Mouse (Mus musculus) liver, embryonic 12.5 days (tissue): ENCODE data around the gene Gdap2. TPM values are rescaled to one million over a fixed set of nuclear protein-coding genes. Genes with fewer than 3 reads are reported as not detected.
A peak's percentile ranks its signal among the peaks of the same experiment; 100 is the strongest.

Experiments
- ATAC-seq: fragments of 200-750 bp; cut with Nextera tagmentation; 2 replicates; pipeline ENCODE4 v1.8.0; 2017; ENCODE audit warnings: moderate number of reproducible peaks, mild to moderate bottlenecking, moderate library complexity
- H3K27ac ChIP-seq: fragments of 300-500 bp; sonication (generic); 2 replicates; pipeline ENCODE4 v1.5.1; 2016; ENCODE audit warnings: mild to moderate bottlenecking
- H3K27me3 ChIP-seq: fragments of 300-500 bp; sonication (generic); replicated peaks from 2 replicates; pipeline ENCODE4 v1.6.1; 2016; ENCODE audit warnings: mild to moderate bottlenecking, moderate library complexity
- H3K36me3 ChIP-seq: fragments of 300-500 bp; sonication (generic); 2 replicates; pipeline ENCODE4 v1.6.1; 2016; ENCODE audit warnings: mild to moderate bottlenecking, moderate library complexity
- H3K4me1 ChIP-seq: fragments of 300-500 bp; sonication (generic); 2 replicates; pipeline ENCODE4 v1.6.1; 2016
- H3K4me2 ChIP-seq: fragments of 300-500 bp; sonication (generic); 2 replicates; pipeline ENCODE4 v1.6.1; 2016; ENCODE audit warnings: mild to moderate bottlenecking, moderate library complexity
- H3K4me3 ChIP-seq: fragments of 300-500 bp; sonication (generic); 2 replicates; pipeline ENCODE4 v1.5.1; 2016; ENCODE audit warnings: mild to moderate bottlenecking, moderate library complexity
- H3K9ac ChIP-seq: fragments of 300-500 bp; sonication (generic); 2 replicates; pipeline ENCODE4 v1.6.1; 2016; ENCODE audit warnings: mild to moderate bottlenecking, moderate library complexity
- H3K9me3 ChIP-seq: fragments of 300-500 bp; sonication (generic); replicated peaks from 2 replicates; pipeline ENCODE4 v1.6.1; 2016; ENCODE audit warnings: mild to moderate bottlenecking, moderate library complexity
- WGBS: fragments of 180-500 bp; shearing (Covaris S2); methylation state at CpG from one replicate; pipeline ENCODE4 v1.1.7; 2016; ENCODE audit not compliant: insufficient replicate concordance; 5-methylcytosine and 5-hydroxymethylcytosine counted together
- polyA plus RNA-seq: library from polyadenylated mRNA; unstranded; fragments of >200 nt; fragmentation: Nextera tagmentation; extraction: Ambion mirVana; gene quantifications from 2 replicates; pipeline ENCODE4 v1.2.1, GENCODE M21; 2016

The Gdap2 gene
- 20.6 and 22.0 TPM in 2 replicates for polyA plus RNA-seq

GRCm38 (mm10) chr3:100162315-100163105, at the start of gene Gdap2, which contains the start of gene Wdr3:
Gdap2 (plus strand) TSS chr3:100162381.
Wdr3 (minus strand) TSS chr3:100162407.
- peak within 1 kb of the TSS; percentile 95 for H3K27ac ChIP-seq
- peaks cover 35% of the 10 kb centered on the region for H3K4me1 ChIP-seq
- H3K36me3 ChIP-seq = peaks cover 41% of the 10 kb centered on the region
- H3K9me3 ChIP-seq = no peaks in the 10 kb centered on the region
- ATAC-seq = peak; percentile 97
- no peaks in the 10 kb centered on the region for H3K27me3 ChIP-seq
- under 1% methylated on average over 55 of the region's 55 CpGs for WGBS
- peak within 1 kb of the TSS; percentile 89 for H3K4me3 ChIP-seq
- H3K4me2 ChIP-seq = peak within 1 kb of the TSS; percentile 81
- H3K9ac ChIP-seq = peak within 1 kb of the TSS; percentile 85

GRCm38 (mm10) chr3:100118681-100119080, 43.5 kb upstream of the Gdap2 start:
- WGBS = 65% methylated on average over 2 of the region's 2 CpGs
- Histone ChIP-seq H3K4me2 (no peak overlapping the region), H3K9me3 (no peaks in the 10 kb centered on the region), H3K36me3 (no peaks in the 10 kb centered on the region), H3K27ac (no peak overlapping the region), H3K9ac (no peak overlapping the region), H3K4me3 (no peak overlapping the region), H3K4me1 (no peaks in the 10 kb centered on the region), H3K27me3 (no peaks in the 10 kb centered on the region)
- ATAC-seq = no peak

DNA sequence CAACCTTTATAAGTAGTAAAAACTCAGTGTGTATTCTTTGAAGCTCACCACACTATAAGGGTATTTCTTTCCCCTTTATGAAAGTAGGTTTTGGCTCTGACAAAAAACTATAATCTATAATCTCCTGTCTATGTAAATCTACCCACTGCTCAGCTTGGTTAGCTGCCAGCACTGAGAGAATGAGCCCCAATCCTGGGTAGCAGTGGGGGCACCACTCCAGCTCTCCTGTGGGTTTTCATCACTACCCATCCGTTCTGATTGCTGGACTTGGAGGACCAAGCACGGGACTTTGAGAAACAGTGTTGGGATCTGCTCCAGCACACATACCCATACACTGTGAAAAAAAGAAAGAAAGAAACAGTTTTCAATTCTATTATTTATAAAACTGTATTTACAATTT, 40.2 kb upstream of the Gdap2 start:
- Histone ChIP-seq H3K4me3 (no peak overlapping the region), H3K4me1 (no peaks in the 10 kb centered on the region), H3K4me2 (no peak overlapping the region), H3K27ac (no peak overlapping the region), H3K9me3 (no peaks in the 10 kb centered on the region), H3K9ac (no peak overlapping the region), H3K27me3 (no peaks in the 10 kb centered on the region), H3K36me3 (no peaks in the 10 kb centered on the region)
- ATAC-seq = no peak
- WGBS = 71% methylated on average over 2 of the region's 2 CpGs

GRCm38 (mm10) chr3:100122445-100122844, 39.7 kb upstream of the Gdap2 start:
- 53% methylated on average over 1 of the region's 1 CpGs for WGBS
- Histone ChIP-seq H3K36me3 (no peaks in the 10 kb centered on the region), H3K4me2 (no peak overlapping the region), H3K4me1 (no peaks in the 10 kb centered on the region), H3K27me3 (no peaks in the 10 kb centered on the region), H3K27ac (no peak overlapping the region), H3K9me3 (no peaks in the 10 kb centered on the region), H3K9ac (no peak overlapping the region), H3K4me3 (no peak overlapping the region)
- ATAC-seq = no peak

DNA sequence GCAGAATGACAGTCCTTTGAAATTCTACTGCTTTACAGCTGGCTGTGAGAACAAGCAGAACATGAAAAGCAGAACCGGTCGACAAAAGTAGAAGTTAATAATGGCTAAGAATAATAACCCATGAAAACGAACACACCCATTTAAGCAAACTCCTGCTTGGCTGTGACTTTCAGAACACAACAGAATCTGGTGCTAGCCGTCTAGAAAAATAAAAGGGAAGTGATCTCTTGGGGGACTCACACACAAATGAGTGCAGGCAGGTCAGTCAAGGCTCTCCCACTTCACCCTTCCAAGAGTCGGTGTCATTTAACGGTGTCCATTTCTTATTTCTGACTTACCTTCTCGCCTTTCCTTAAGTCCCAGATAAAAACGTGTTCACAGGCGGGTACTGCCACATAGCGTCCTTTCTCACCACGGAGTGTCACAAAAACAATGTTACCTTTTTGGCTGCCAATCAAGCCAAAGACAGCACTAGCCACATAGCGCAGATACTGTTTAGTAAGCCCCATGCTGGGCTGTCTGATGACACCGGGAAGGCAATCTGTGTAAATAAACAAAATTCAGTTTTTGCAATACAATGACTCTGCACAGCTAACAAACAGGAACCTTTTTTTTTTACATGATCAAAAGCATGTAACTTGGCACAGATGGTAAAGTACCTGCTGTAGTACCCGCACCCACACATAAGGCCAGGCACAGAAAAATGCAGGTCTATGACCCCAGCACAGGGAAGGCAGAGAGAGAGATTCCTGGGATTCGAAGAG, 1.3 kb upstream of the Gdap2 start:
- H3K9me3 ChIP-seq = no peaks in the 10 kb centered on the region
- H3K4me1 ChIP-seq = peaks cover 35% of the 10 kb centered on the region
- peak overlapping the region; percentile 85 for H3K9ac ChIP-seq
- H3K27ac ChIP-seq = no peak overlapping the region
- ATAC-seq = no peak
- H3K36me3 ChIP-seq = peaks cover 44% of the 10 kb centered on the region
- H3K27me3 ChIP-seq = no peaks in the 10 kb centered on the region
- WGBS = 76% methylated on average over 15 of the region's 15 CpGs
- H3K4me3 ChIP-seq = peak overlapping the region; percentile 89
- H3K4me2 ChIP-seq = peak overlapping the region; percentile 81

DNA sequence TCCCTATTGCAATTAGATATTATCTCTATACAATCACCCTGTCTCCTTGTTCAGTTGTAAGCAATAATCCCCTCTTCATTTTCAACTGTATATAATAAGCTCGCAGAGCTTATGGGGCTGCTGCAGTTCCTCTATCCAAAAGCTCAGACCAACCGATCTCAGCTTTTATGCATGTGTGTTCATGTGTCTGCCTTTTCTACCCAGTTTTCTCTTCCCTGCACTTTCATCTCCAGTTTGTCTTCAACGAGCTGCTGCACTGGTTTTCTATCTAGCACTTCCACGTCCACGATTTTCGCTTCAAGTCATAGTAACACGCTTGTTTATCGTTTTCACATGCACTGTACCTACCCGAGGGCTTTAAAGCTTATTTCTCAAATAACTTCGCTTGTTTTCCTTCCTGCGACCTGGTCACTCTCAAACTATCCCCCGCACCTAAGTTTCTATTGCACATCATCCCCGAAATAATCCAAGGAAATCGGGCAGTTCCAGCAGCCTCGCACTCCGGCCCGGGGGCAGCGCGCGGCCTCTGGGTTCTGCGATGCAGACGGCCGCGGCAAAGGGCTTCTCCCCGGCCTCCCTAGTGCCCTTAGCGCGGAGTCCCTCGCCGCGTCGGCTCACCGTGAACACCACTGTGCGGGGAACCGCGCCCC, 391 bp upstream of the Gdap2 start:
- no peak; the same call in 1 of the 2 replicates for ATAC-seq
- H3K9ac ChIP-seq = peak overlapping the region; percentile 85
- peaks cover 43% of the 10 kb centered on the region for H3K36me3 ChIP-seq
- no peaks in the 10 kb centered on the region for H3K27me3 ChIP-seq
- H3K27ac ChIP-seq = peak overlapping the region; percentile 95
- no peaks in the 10 kb centered on the region for H3K9me3 ChIP-seq
- H3K4me2 ChIP-seq = peak overlapping the region; percentile 81
- H3K4me1 ChIP-seq = peaks cover 35% of the 10 kb centered on the region
- under 1% methylated on average over 35 of the region's 35 CpGs for WGBS
- H3K4me3 ChIP-seq = peak overlapping the region; percentile 89

DNA sequence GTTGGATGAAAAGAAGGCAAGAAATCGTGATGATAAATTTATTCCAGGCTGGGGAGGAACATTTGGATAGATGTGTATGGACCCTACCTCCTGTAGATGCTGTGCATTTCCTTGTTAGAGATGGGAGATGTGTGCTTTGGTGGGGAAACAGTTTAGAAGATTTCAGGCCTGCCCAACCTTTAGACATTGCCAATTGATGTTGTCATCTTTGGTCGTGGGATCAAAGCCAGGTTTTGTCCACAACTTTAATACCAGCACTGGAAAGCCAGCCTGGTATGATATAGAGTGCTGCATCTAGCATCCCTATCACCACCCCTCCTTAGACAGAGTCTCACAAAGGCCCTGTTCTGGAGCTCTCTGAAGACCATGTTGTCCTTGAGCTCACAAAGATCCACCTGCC, 1.4 kb downstream of the Gdap2 start:
- H3K9ac ChIP-seq = peak overlapping the region; percentile 85
- no peaks in the 10 kb centered on the region for H3K9me3 ChIP-seq
- no peaks in the 10 kb centered on the region for H3K27me3 ChIP-seq
- H3K4me2 ChIP-seq = peak overlapping the region; percentile 81
- no peak for ATAC-seq
- H3K4me1 ChIP-seq = peaks cover 35% of the 10 kb centered on the region
- 76% methylated on average over 2 of the region's 2 CpGs for WGBS
- H3K27ac ChIP-seq = no peak overlapping the region
- peak overlapping the region; percentile 89; the same call in 1 of the 2 replicates for H3K4me3 ChIP-seq
- H3K36me3 ChIP-seq = peaks cover 36% of the 10 kb centered on the region

- H3K36me3 ChIP-seq = peaks cover 32% of the 10 kb centered on the region
- no peak for ATAC-seq
- 0 out of 2 replicates have a peak overlapping the region, but pooled peaks have one; percentile 8 for H3K4me2 ChIP-seq
- no peaks in the 10 kb centered on the region for H3K27me3 ChIP-seq
- H3K27ac ChIP-seq = no peak overlapping the region
- peaks cover 35% of the 10 kb centered on the region for H3K4me1 ChIP-seq
- no peak overlapping the region for H3K4me3 ChIP-seq
- H3K9ac ChIP-seq = no peak overlapping the region
- H3K9me3 ChIP-seq = no peaks in the 10 kb centered on the region
Observed at GRCm38 (mm10) chr3:100164991-100165390, 2.8 kb downstream of the Gdap2 start.

DNA sequence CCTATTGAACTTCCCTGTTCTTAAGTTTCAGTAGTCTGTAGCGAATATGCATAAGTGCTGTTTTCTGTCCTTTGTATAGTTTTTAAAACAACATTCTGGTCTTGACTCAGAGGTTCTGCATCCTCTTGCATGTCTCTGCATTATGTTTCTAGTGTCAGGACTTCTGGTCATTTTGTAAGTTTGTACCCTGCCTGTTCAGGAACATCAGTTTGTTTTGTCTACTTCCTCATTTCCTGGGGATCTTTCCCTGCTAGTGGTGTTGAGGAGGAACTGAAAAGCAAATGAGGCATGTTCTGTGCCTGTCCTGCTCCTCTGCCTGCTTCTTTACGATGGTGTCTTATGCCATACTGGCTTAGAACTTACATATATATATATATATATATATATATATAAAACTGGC, 13.8 kb downstream of the Gdap2 start:
- WGBS = 67% methylated on average over 2 of the region's 2 CpGs
- Histone ChIP-seq H3K27ac (no peak overlapping the region), H3K4me3 (no peak overlapping the region), H3K4me2 (no peak overlapping the region), H3K27me3 (no peaks in the 10 kb centered on the region), H3K9me3 (no peaks in the 10 kb centered on the region), H3K36me3 (peaks cover 91% of the 10 kb centered on the region), H3K4me1 (no peaks in the 10 kb centered on the region), H3K9ac (no peak overlapping the region)
- no peak for ATAC-seq

GRCm38 (mm10) chr3:100180471-100180870, 18.3 kb downstream of the Gdap2 start:
- Histone ChIP-seq H3K9ac (no peak overlapping the region), H3K4me3 (no peak overlapping the region), H3K4me1 (no peaks in the 10 kb centered on the region), H3K27me3 (no peaks in the 10 kb centered on the region), H3K4me2 (no peak overlapping the region), H3K9me3 (no peaks in the 10 kb centered on the region), H3K27ac (no peak overlapping the region), H3K36me3 (peaks cover 79% of the 10 kb centered on the region)
- 82% methylated on average over 3 of the region's 3 CpGs for WGBS
- no peak for ATAC-seq

- Histone ChIP-seq H3K9ac (no peak overlapping the region), H3K9me3 (no peaks in the 10 kb centered on the region), H3K4me2 (no peak overlapping the region), H3K36me3 (peaks cover 76% of the 10 kb centered on the region), H3K27me3 (no peaks in the 10 kb centered on the region), H3K4me3 (no peak overlapping the region), H3K27ac (no peak overlapping the region), H3K4me1 (0 out of 2 replicates have a peak, but pooled peaks cover 6% of the 10 kb centered on the region)
- 39% methylated on average over 1 of the region's 1 CpGs for WGBS
- no peak; the same call in 1 of the 2 replicates for ATAC-seq
Observed at GRCm38 (mm10) chr3:100189444-100189843, 27.3 kb downstream of the Gdap2 start.

DNA sequence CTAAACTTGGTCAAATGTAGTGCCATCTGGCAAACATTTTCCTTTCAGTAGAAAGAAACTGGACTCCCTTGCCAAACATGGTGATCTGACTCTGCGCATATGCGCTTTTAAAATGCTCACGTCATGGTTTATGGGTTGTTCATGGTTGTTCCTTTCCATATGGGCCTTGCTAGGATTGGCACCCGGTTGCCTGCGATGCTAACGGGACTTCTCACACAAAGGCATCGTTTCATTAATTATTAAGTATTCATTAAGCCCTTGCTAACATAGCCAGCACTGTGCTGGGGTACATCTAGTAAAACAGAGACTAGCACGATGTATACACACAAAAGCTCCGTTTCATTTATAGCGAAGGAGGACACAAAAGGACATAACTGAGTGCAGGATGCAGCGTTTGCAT, 27.7 kb downstream of the Gdap2 start:
- peaks cover 78% of the 10 kb centered on the region for H3K36me3 ChIP-seq
- H3K27me3 ChIP-seq = no peaks in the 10 kb centered on the region
- H3K9ac ChIP-seq = no peak overlapping the region
- WGBS = 83% methylated on average over 11 of the region's 11 CpGs
- no peak for ATAC-seq
- 0 out of 2 replicates have a peak, but pooled peaks cover 6% of the 10 kb centered on the region for H3K4me1 ChIP-seq
- H3K9me3 ChIP-seq = no peaks in the 10 kb centered on the region
- no peak overlapping the region for H3K27ac ChIP-seq
- H3K4me2 ChIP-seq = no peak overlapping the region
- no peak overlapping the region for H3K4me3 ChIP-seq
